Mouse (Mus musculus): ENCODE results near the gene Scgb1c1.

Gene Scgb1c1

GRCm38 (mm10) chr7:140844905-140845665 is at the start of gene Scgb1c1:
Scgb1c1 (plus strand) TSS chr7:140845547.
- DNase-seq (ENCODE audit: low spot score) = peak; percentile 81

DNA sequence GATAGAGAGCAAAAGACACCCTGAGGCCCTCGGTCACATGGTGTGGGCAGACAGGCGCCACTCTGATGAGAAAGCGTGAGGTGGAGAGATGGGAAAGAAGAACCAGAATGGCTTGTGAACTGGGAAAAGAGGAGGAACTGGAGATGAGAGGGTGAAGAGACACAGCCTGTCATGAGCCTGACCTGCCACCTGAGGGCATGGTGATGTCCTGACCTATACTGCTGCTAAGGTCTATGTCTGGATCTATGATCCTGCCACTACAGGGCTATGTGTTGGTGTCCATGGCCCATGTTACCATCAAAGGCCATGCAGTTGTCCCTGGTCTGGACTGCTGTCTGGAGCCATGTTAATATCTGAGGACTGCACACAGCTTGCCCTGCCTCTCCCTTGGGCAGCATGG is 47.7 kb upstream of the Scgb1c1 start:
- DNase-seq (ENCODE audit: low spot score) = no peak

DNA sequence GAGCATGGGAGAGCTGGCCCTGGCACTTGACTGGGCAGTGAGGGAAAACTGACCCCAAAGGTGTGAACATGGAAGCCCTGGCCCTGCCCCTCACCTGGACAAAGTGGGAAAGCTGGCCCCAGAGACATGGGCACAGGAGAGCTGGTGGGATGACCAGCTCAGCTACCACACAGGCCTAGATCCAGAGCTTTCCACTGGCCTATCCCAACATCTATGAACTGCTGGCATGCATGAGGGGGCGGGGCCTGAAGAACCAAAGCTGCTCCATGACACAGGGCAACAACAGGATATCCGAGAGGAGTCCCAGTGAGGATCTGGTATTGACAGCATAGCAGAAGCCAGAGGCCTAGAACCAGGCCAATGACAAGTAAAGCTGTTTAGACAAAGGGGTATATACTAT is 47.1 kb upstream of the Scgb1c1 start:
- no peak for DNase-seq (ENCODE audit: low spot score)

DNA sequence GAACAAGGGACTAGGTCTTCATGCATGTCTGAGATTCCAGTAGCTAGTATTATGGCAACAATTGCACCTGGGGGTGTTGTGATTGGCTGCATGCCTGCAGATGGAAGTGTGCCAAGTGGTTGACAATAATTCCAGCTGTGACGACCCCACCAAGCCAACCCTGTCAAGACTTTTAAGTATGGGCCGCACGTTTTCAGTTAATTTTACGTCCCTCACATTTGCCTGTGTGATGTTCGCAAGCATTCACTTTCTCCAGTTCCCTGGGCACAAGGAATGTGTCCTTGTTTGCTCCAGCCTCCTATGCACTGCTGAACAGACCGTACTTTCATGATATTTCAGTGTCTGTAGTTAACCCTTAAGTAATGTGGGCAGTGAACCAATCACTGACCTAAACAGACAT is 42.7 kb upstream of the Scgb1c1 start:
- DNase-seq (ENCODE audit: low spot score) = no peak

DNA sequence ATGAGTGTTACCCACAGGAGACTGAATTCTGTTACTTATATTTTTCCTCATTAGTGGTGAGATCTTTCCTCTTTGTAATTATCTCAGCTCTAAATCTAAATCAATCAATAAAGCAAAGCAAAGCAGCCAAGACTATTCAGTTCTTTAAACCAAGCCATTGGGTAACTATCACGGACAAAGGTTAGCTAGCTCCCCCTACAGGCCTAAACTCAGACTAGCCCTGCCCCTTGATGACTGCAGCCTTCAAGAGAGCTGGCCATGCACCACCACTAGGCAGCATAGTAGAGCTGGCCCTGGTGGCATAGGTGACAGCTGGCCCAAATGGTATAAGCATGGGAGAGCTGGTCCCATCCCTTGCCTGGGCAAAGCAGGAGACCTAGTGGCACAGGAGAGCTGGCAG is 39.6 kb upstream of the Scgb1c1 start:
- peak; percentile 26 for DNase-seq (ENCODE audit: low spot score)

DNA sequence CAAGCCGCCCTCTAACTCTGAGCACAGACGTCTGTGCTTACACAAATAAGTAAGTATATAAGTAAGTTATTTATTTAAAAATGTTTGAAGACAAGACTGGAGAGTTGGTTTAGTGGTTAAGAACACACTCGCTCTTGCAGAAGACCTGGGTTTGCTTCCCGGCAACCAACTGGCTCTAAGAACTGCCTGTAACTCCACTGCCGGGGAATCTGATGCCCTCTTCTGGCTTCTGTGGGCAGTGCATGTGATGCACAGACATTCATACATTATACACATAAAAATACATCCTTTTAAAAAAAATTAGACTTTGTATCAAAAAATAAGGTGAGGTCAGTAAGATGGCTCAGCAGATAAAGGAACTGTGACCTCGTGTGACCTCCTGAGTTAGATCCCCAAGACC is 34.9 kb upstream of the Scgb1c1 start:
- DNase-seq (ENCODE audit: low spot score) = no peak

DNA sequence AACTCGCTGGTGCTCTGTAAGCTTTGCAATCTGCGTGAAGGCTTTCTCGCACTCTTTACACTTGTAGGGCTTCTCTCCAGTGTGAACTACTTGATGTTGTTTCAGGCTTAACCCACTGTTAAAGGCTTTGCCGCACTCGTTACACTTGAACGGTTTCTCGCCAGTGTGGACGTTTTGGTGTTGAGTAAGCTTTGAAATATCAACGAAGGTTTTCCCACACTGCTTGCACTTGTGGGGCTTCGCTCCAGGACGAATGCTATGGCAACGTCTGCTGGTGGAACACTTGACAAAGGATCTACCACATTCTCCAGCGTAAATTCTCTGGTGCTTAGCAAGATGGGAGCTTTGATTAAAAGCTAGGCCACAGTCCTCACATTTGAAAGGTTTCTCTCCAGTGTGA is 33.6 kb upstream of the Scgb1c1 start:
- no peak for DNase-seq (ENCODE audit: low spot score)

GRCm38 (mm10) chr7:140812850-140813249 is 32.5 kb upstream of the Scgb1c1 start:
- DNase-seq (ENCODE audit: low spot score) = no peak

DNA sequence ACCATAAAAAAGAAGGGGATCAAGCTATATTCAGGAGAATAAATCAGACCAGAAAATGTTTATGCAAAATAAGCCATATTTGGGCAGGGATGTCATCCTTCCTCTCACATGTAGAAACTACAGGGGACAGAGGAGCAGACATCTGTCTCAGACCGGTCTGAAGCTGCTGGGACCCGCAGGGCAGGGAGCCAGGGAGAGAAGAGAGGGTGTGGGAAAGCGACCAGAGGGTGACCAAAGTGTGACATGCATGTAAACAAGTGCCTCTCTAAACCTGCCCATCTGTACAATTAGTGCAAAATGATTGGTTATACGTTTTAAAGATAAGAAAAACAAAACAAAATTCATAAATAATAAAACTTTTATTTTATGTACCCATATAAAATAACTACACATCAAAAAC is 25.2 kb upstream of the Scgb1c1 start:
- DNase-seq (ENCODE audit: low spot score) = no peak

- no peak for DNase-seq (ENCODE audit: low spot score)
Observed at GRCm38 (mm10) chr7:140821305-140821652, 24.1 kb upstream of the Scgb1c1 start.

DNA sequence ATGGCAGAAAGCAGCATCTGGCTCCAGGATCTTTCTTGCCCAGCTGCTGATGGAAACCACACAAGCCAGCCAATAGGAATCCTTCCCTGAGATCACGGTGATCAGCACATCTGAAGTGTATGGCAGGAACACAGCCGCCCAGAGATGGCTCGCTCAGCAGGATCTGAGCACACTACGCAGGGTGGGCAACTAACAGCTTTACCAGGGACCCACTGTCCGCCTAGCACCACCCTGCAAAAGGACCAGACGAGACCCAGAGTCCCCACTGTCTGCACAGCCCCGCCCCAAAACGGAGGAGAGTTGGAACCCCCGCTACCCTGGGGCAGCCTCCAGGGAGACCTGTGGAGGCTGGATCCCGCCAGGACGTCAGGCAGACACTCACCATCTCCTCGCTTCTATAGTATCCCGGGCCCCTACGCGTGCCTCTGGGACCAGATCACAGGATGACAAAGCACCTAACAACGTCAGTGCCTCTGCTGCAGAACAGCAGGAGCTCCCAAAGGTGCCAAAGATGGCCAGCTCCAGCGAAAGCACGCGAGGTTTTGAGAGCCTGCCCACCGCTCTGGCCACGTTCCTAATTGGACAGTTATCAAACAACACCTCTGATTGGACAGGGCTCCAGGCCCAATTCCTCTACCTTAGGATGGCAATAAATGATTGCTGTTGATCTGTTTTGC is 23.6 kb upstream of the Scgb1c1 start, which contains the start of gene Zfp941:
Zfp941 (minus strand) TSS at position 526 of the 677 bp plus-strand sequence.
- DNase-seq (ENCODE audit: low spot score) = peak; percentile 39

DNA sequence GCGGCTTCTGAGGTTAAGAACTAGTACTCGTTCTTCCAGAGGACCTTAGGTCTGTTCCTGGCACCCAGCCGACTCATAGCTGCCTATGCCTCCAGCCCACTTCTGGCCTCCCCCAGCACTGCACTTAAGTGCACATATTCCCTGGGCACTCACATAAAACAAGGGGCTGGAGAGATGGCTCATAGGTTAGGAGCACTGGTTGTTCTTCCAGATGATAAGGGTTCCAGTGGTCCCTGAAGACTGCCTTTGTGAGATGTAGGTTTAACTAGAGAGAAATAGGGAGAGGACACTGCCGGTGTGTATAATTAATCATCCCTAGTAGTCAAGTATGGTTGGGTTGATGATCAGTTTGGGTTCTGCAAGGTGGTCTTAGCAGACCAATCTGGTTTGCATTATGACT is 22.6 kb upstream of the Scgb1c1 start:
- no peak for DNase-seq (ENCODE audit: low spot score)

DNA sequence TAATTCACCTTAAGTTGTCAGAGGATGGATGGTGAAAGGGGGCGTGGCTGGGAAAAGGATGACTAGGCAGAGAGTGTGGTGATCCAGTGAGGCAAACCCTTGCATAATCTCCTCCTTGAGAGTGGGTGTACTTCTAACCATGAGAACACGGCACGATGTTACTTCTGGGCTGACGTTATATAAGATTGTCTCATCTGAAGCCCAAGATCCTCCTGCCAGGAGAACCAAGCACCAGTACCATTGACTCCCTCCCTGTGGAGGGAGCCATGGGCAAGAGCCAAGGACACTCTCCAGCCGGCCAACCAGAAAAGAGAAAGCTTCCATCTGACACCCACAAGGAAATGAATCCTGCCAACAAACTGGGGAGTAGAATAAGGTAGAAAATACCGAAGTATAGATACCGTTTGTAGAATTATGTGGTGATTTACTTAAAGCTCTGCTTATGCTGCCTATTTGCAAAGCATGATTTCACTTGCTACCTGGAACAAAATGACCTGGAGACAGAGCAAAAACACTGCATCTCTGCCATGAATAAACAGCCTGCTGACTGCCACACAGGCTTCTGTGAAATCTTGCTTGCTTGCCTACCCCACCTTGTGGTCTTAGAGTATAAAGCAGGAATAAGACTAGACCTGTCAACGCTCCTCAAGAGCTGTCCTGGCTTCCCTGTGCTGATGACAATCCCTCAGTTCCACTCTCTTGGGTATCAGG is 17.0 kb upstream of the Scgb1c1 start:
- DNase-seq (ENCODE audit: low spot score) = no peak

DNA sequence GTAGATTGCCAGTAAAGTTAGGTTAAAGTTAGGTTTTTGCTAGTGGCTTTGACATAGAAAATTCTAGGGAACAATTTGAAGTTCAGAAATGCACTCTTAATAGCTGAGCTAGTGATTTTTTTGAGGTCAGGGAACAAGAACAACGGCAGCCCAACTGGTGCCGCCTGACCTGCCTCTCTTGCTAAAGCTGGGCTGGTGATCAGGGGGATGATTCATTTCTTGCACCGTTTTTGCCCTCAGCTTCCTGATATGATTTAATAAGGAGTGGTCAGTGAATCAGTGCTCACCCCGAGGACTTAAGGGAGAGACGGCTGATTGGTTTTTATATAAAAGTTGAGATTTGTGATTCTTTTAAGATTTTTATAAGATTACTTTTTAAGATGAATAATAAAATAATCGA is 13.9 kb upstream of the Scgb1c1 start:
- DNase-seq (ENCODE audit: low spot score) = no peak

GRCm38 (mm10) chr7:140833341-140833740 is 12.0 kb upstream of the Scgb1c1 start:
- DNase-seq (ENCODE audit: low spot score) = no peak

DNA sequence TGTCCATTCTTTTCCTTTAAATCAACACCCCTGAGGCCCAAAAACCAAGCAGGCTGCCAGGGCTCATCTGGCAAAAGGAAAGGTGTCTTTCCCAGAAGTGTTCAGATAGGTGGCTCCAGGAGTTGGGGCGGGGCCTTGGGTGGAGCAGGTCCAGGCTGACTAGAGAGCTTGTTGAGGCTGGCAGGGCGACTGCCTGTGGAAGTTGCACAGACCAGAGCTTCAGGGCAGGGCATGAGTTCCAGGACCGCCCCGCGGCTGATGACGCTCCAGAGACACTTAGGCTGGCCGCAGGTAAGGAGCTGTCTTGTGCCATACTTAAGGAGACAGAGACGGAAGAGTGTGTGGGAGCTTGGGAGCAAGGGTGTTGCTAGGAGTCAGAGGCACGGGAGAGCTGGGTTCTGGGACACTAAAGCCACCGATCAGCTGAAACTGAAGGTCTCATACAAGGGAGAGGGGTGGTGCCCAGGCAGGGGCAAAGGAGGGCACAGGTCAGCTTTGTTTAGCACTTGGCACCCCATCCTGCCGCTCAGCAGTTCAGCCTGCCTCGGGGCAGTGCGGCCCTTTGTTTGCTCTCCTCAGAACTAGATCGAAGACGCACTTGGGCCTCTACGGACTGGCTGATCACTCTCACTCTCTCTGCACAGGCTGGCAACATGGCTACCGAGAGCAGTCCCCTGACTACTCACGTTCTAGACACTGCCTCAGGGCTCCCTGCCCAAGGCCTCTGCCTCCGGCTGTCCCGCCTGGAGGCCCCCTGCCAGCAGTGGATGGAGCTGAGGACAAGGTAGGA is 10.2 kb upstream of the Scgb1c1 start, which contains the start of gene Urah:
Urah (plus strand) TSS at position 51 of the 790 bp plus-strand sequence.
- DNase-seq (ENCODE audit: low spot score) = no peak

GRCm38 (mm10) chr7:140835758-140836087 is 9.6 kb upstream of the Scgb1c1 start:
- DNase-seq (ENCODE audit: low spot score) = no peak

DNA sequence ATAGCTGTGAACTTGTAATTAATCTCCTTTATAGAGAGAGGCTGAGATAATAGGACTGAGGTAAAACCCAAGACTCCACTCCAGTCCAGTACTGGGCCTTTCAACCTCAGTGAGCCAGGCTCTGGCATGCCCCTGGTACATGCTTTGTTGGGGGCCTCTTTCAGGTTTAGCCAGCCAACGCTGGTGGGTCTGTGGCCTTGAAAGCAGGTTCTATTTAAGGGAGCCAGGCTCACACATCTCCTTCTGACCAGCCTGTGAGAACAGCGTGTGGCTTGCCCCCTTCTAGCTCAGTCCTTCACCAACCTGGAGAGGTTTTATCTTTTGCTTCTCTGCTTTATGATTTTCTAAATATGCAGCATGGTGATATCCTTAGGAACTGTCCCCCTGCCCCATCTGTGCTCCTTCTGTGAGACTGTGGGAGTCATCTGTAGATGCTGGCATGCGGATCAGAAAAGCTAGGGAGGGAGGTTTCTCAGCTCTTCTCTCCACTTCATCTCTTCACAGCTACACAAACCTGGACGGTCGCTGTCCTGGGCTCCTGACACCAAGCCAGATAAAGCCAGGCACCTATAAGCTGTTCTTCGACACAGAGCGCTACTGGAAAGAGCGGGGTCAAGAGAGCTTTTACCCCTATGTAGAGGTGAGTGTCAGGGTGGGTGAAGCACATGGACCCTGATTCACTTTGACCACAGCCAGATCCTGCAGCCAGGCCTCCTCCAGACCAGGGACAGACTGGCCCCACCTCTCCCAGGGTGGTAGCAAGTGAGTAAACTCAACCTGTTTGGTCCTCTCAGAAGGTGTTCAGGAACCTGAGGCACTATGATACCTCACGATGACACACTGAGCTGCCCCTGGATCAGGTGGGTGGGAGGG is 8.9 kb upstream of the Scgb1c1 start:
- DNase-seq (ENCODE audit: low spot score) = no peak

- no peak for DNase-seq (ENCODE audit: low spot score)
Observed at GRCm38 (mm10) chr7:140839556-140839955, 5.8 kb upstream of the Scgb1c1 start.

DNA sequence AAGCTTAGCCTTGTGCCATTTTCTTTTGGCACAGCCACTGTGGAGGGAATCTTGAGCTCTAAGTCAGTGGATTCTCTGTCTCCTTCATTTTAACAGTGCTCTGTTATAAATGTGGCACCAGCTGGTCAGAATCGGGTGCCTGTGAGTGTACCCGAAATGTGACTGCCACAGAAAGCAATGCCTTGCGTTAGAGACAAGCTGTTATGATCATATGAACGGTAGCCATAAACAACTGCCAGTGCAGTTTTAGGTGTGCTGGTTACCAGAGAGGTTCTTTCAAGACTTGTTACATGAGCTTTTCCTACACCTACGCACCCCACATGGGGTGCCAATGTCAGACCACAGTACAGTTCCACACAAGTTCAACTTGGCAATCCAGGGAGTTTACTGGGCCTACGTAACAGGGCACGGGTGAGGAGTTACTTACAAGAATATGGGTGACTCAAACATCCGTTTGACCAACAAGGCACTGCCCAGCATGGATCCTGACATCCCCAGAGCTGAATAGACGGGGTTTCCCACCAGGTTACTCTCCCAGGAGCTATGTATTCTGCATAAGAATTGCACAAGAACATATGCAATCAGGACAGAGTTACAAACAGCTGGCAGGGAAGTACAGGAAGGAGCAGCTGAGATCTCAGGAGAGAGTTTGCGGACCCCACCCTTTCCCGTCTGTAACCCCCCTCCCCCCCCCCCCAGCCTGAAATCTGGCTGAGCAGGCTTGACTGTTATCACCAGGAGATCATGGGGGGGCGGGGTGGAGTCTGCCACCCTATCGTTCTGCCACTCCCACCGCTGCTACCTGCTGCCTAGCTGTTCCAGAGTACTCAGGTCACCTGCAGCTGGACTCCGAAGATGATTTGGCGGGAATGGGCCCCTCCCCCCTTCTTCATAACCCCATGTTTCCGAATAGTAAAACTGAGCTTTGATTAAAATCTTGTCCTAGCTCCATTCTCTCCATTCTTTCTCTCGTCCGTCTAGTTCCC is 4.3 kb upstream of the Scgb1c1 start:
- DNase-seq (ENCODE audit: low spot score) = no peak

Measured in c-Kit-positive CD71-positive TER-119-positive erythroid progenitor cells, embryonic 14.5 days (primary cell).